Mouse (Mus musculus) neural tube, embryonic 15.5 days (tissue): ENCODE data around the gene Evi5l. TPM values are rescaled to one million over a fixed set of nuclear protein-coding genes. Genes with fewer than 3 reads are reported as not detected.

Experiments used
- ATAC-seq: fragments of 200-750 bp; cut with Nextera tagmentation; 2 replicates; pipeline ENCODE4 v1.8.0; 2017; ENCODE audit warnings: mild to moderate bottlenecking, moderate TSS enrichment, moderate library complexity; ENCODE audit not compliant: low FRiP score
- H3K27ac ChIP-seq: fragments of 300-500 bp; sonication (generic); replicated peaks from 2 replicates; pipeline ENCODE4 v1.5.1; 2015; ENCODE audit warnings: mild to moderate bottlenecking, inconsistent platforms
- H3K27me3 ChIP-seq: fragments of 300-500 bp; sonication (generic); replicated peaks from 2 replicates; pipeline ENCODE4 v1.6.1; 2015; ENCODE audit warnings: inconsistent platforms
- H3K36me3 ChIP-seq: fragments of 300-500 bp; sonication (generic); 2 replicates; pipeline ENCODE4 v1.6.1; 2015; ENCODE audit warnings: inconsistent platforms
- H3K4me1 ChIP-seq: fragments of 300-500 bp; sonication (generic); 2 replicates; pipeline ENCODE4 v1.6.1; 2015; ENCODE audit warnings: inconsistent platforms
- H3K4me2 ChIP-seq: fragments of 300-500 bp; sonication (generic); 2 replicates; pipeline ENCODE4 v1.6.1; 2015; ENCODE audit warnings: inconsistent platforms, mild to moderate bottlenecking, moderate library complexity
- H3K4me3 ChIP-seq: fragments of 300-500 bp; sonication (generic); replicated peaks from 2 replicates; pipeline ENCODE4 v1.5.1; 2015; ENCODE audit warnings: mild to moderate bottlenecking, inconsistent platforms
- H3K9ac ChIP-seq: fragments of 300-500 bp; sonication (generic); replicated peaks from 2 replicates; pipeline ENCODE4 v1.6.1; 2015; ENCODE audit warnings: mild to moderate bottlenecking, inconsistent platforms
- H3K9me3 ChIP-seq: fragments of 300-500 bp; sonication (generic); replicated peaks from 2 replicates; pipeline ENCODE4 v1.6.1; 2016; ENCODE audit warnings: inconsistent platforms
- WGBS: fragments of 180-500 bp; shearing (Covaris S2); methylation state at CpG from one replicate; pipeline ENCODE4 v1.1.7; 2015; ENCODE audit warnings: mixed read lengths; 5-methylcytosine and 5-hydroxymethylcytosine counted together
- polyA plus RNA-seq: library from polyadenylated mRNA; unstranded; fragments of >200 nt; fragmentation: Nextera tagmentation; extraction: Ambion mirVana; gene quantifications from 2 replicates; pipeline ENCODE4 v1.2.1, GENCODE M21; 2015

The Evi5l gene
- polyA plus RNA-seq, 1 experiment from 2014 or later = 107 TPM

DNA sequence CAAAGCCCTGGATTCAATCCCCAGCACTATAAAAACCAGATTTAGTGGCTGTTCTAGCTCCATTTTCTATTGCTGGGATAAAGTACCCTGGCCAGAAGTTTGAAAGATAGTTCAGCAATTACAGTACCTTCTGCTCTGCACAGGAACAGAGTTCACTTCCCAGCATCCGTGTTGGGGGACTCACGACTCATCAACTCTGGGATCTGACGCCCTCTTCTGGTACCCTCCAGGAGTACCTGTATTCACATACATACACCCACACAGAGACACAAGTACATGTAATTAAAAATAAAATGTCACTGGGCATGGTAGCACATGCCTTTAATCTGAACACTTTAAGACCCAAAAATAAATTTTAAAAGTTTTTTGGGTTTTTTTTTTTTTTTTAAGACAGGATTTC is 6.1 kb downstream of the Evi5l start:
- ATAC-seq = no peak
- Histone ChIP-seq H3K36me3 (peaks cover 32% of the 10 kb centered on the region), H3K27me3 (no peaks in the 10 kb centered on the region), H3K9me3 (no peaks in the 10 kb centered on the region), H3K9ac (no peak overlapping the region), H3K4me1 (peaks cover 33% of the 10 kb centered on the region), H3K4me2 (no peak overlapping the region), H3K27ac (no peak overlapping the region), H3K4me3 (no peak overlapping the region)
- WGBS = 78% methylated on average over 3 of the region's 3 CpGs

DNA sequence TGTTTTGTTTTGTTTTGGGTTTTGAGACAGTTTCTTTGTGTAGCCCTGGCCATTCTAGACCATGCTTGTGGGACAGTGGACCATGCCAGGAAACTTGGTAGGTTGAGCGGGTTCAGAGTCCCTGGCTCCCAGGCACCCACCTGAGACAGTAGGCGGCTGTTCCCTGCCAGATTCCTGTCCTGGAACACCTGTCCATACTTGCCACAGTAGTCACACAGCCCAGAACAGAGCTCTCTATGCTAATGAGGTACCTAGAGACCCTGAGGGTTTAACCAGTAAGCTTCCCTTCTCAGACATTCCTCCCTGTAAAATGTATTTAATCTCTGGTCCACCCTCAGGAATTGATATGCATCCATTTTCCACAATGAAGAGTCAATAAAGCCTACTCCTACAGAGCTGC is 7.7 kb downstream of the Evi5l start:
- Histone ChIP-seq H3K27ac (no peak overlapping the region), H3K9me3 (no peaks in the 10 kb centered on the region), H3K36me3 (peaks cover 40% of the 10 kb centered on the region), H3K4me3 (no peak overlapping the region), H3K4me1 (peaks cover 19% of the 10 kb centered on the region), H3K27me3 (no peaks in the 10 kb centered on the region), H3K9ac (no peak overlapping the region), H3K4me2 (no peak overlapping the region)
- WGBS = 68% methylated on average over 2 of the region's 2 CpGs
- ATAC-seq = no peak

DNA sequence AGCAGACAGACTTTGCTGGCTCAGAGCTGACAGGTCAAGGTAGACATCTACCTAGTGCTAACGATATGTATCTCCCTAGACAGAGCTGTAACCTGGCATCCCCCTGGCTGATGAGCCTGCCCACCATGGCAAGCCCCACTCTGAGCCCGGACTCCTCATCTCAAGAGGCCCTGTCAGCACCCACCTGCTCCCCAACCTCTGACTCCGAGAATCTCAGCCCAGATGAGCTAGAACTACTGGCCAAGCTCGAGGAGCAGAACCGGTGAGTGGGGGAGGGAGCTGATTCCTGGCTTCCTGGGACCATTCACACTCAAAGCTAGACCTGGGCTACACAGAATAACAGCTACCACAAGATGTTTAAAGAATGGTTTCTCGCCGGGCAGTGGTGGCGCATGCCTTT is 17.0 kb downstream of the Evi5l start:
- 86% methylated on average over 8 of the region's 8 CpGs for WGBS
- Histone ChIP-seq H3K9ac (no peak overlapping the region), H3K27ac (no peak overlapping the region), H3K4me2 (no peak overlapping the region), H3K4me3 (no peak overlapping the region), H3K27me3 (no peaks in the 10 kb centered on the region), H3K36me3 (peaks cover 63% of the 10 kb centered on the region), H3K9me3 (no peaks in the 10 kb centered on the region), H3K4me1 (no peaks in the 10 kb centered on the region)
- no peak for ATAC-seq

DNA sequence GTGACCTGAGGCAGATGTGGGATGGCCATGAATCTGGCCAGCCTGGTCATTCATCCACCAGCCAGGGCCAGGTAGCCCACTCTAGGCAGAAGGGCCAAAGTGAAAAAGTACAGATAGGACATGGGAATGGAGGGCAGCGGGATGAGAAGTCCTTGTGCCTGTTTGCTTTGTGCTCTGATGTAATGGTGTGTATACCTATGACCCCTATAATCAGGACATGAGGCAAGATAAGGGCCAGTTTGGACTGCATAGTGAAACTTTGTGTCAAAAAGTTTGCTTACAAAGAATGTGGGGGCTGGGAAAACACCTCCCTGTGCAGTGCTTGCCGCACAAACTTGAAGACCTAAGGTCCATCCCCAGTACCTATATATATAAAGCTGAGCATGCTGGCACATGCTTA is 19.8 kb downstream of the Evi5l start:
- Histone ChIP-seq H3K4me1 (no peaks in the 10 kb centered on the region), H3K9me3 (no peaks in the 10 kb centered on the region), H3K27me3 (no peaks in the 10 kb centered on the region), H3K4me3 (no peak overlapping the region), H3K27ac (no peak overlapping the region), H3K36me3 (peaks cover 68% of the 10 kb centered on the region), H3K9ac (no peak overlapping the region), H3K4me2 (no peak overlapping the region)
- no peak for ATAC-seq
- 97% methylated on average over 2 of the region's 2 CpGs for WGBS

DNA sequence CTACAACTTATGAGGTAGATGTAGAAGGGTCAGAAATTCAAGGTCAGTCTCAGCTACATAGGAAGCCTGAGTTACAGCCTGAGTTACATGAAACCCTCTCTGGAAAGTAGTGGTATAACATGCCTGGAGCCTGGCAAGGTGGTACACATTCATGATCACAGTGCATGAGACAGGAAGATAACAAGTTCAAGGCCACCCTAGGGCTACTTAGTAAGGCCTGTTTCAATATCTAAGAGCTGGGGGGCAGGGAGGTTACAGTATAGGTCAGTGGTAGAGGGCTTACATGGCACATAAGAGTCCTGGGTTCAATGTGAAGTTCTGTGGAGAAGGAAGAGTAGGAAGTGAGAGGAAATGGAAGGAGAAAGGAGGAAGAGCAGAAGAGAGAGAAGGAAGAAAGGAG is 22.2 kb downstream of the Evi5l start:
- Histone ChIP-seq H3K27ac (no peak overlapping the region), H3K4me2 (no peak overlapping the region), H3K9me3 (no peaks in the 10 kb centered on the region), H3K4me1 (peaks cover 11% of the 10 kb centered on the region), H3K36me3 (peaks cover 81% of the 10 kb centered on the region), H3K27me3 (no peaks in the 10 kb centered on the region), H3K9ac (no peak overlapping the region), H3K4me3 (no peak overlapping the region)
- no peak for ATAC-seq

DNA sequence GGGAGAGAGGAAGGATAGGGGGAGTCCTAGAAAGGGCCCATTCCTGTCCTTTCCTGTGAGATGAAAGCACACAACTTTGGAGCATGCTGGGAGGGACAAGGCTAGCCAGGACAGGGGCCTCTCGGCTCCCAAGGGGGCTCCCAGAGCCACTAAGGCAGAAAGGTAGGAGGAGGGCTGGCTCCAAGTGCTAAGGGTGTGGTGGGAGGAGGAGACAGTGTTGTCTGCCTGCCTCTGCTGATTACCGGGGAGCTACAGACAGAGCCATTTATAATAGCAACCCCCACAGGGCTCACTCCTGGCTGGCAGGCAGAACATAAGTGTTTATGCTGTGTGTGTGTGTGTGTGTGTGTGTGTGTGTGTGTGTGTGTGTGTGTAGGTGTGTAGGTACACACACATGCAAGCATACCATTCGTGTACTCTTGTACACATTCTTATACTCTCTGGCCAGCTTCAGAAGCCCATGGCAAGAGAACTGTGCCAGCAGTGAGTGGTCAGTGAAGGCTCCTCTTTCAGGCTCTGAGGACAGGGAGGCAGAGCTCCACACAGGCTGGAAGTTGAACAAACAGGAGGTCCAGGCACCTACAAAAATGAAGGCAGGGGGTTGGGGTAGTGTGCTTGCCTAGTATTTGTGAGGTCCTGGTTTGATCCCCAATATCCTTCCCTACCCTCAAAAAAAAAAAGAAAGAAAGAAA is 22.8 kb downstream of the Evi5l start:
- no peak overlapping the region for H3K4me3 ChIP-seq
- no peaks in the 10 kb centered on the region for H3K27me3 ChIP-seq
- peaks cover 82% of the 10 kb centered on the region for H3K36me3 ChIP-seq
- no peak for ATAC-seq
- H3K4me2 ChIP-seq = no peak overlapping the region
- no peak overlapping the region for H3K9ac ChIP-seq
- H3K27ac ChIP-seq = no peak overlapping the region
- peaks cover 14% of the 10 kb centered on the region for H3K4me1 ChIP-seq
- H3K9me3 ChIP-seq = no peaks in the 10 kb centered on the region
- WGBS = 23% methylated on average over 3 of the region's 3 CpGs

DNA sequence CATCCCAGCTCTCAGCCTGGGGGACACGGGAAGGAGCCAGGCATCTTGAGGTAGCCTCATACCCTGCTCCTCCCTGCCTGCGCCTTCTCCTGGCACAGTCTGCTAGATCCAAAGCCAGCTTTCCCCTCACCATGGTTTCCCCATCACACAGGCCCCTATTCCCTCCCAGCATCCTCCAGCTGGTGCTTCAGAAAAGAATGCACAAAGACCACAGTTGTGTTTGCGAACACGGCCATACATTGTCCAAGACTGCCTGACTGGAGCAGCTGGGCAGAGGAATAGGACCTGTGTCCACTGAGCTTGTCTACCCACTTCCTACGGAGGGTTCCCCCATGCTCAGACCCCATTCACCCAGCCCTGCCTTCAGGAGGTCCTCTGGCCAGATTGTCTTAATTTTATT is 25.9 kb downstream of the Evi5l start:
- Histone ChIP-seq H3K9ac (no peak overlapping the region), H3K36me3 (peaks cover 71% of the 10 kb centered on the region), H3K27me3 (no peaks in the 10 kb centered on the region), H3K4me1 (peaks cover 14% of the 10 kb centered on the region), H3K27ac (peak overlapping the region; percentile 75), H3K4me3 (no peak overlapping the region), H3K9me3 (no peaks in the 10 kb centered on the region), H3K4me2 (no peak overlapping the region)
- peak; percentile 54 for ATAC-seq
- 27% methylated on average over 5 of the region's 5 CpGs for WGBS

DNA sequence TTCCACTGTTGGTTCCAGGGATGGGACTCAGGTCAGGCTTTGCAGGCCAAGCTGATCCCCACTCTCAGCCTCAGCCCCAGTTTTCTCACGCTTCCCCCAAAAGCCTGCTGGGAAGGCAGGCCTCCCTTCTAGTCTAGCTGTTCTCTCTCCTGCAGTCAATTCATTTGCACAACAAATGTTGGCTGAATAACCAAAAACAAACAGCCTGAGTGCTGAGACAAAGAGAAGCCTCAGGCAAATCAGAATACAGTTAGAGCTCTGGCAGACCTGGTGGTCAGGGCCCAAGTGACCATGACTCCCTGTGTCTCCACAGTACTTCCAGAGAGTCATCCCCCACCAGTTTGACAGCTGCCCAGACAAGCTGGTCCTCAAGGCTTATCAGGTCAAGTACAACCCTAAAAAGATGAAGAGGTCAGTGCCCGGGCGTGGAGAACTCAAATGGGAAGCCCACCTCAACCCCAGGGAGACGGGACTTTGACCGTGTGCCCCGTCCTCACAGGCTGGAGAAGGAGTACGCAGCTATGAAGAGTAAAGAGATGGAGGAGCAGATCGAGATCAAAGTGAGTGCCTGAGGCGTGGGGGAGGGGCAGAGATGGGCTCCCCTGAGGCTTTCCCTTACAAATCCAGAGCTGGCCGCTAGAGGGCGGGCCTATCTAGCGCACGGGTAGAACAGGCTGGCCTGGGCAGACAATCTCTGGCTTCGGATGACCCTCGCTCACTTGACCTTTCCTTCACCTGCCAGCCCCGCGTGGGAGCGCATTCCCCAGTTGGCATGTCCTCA is 26.6 kb downstream of the Evi5l start:
- H3K27me3 ChIP-seq = no peaks in the 10 kb centered on the region
- no peak overlapping the region for H3K4me3 ChIP-seq
- H3K9me3 ChIP-seq = no peaks in the 10 kb centered on the region
- H3K4me2 ChIP-seq = no peak overlapping the region
- peaks cover 14% of the 10 kb centered on the region for H3K4me1 ChIP-seq
- 4% methylated on average over 18 of the region's 18 CpGs for WGBS
- peaks cover 68% of the 10 kb centered on the region for H3K36me3 ChIP-seq
- no peak overlapping the region for H3K9ac ChIP-seq
- peak overlapping the region; percentile 74 for H3K27ac ChIP-seq
- ATAC-seq = peak; percentile 70

DNA sequence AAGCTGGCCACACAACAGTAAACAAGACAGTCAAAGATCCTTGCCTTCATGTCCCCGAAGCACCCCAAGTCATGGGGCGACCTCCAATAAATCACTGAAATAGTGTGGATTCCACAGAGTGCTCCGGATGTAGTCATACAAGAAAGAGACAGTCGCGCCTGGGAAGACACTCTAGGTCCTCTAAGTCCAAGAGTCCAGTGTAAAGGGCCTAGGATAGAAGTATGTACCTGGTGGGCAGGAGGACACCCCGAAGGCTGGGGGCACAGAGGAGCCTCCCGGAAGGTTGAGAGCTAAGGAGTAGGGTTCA is 27.2 kb downstream of the Evi5l start:
- Histone ChIP-seq H3K4me2 (no peak overlapping the region), H3K27me3 (no peaks in the 10 kb centered on the region), H3K4me3 (no peak overlapping the region), H3K27ac (peak overlapping the region; percentile 74), H3K36me3 (peaks cover 64% of the 10 kb centered on the region), H3K4me1 (peaks cover 14% of the 10 kb centered on the region), H3K9ac (no peak overlapping the region), H3K9me3 (no peaks in the 10 kb centered on the region)
- no peak; the same call in 1 of the 2 replicates for ATAC-seq
- WGBS = 48% methylated on average over 7 of the region's 7 CpGs

DNA sequence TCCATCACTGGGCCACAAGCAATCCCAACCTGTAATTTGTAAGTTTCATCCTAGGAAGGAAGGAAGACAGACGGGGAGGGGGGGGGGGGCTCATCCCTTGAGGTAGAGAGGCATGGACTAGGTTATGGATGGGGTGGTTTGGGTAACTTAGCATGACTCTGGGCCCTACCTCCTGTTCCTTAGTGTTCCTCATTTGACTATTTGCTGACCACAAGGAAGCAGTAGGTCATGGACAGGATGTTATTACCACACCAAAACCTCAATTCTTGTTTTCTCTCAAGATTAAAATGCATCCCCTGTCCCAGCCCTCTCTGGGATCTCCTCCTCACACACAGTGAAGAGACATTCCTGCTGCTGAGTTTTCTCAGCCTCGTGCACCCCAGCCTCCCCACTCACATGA is 35.0 kb downstream of the Evi5l start:
- H3K4me1 ChIP-seq = peaks cover 11% of the 10 kb centered on the region; the same call in 1 of the 2 replicates
- peaks cover 74% of the 10 kb centered on the region for H3K36me3 ChIP-seq
- H3K4me3 ChIP-seq = no peak overlapping the region
- H3K9me3 ChIP-seq = no peaks in the 10 kb centered on the region
- H3K9ac ChIP-seq = no peak overlapping the region
- no peak overlapping the region for H3K27ac ChIP-seq
- no peak overlapping the region for H3K4me2 ChIP-seq
- no peak for ATAC-seq
- peaks cover 24% of the 10 kb centered on the region for H3K27me3 ChIP-seq
- WGBS = 64% methylated on average over 2 of the region's 2 CpGs

DNA sequence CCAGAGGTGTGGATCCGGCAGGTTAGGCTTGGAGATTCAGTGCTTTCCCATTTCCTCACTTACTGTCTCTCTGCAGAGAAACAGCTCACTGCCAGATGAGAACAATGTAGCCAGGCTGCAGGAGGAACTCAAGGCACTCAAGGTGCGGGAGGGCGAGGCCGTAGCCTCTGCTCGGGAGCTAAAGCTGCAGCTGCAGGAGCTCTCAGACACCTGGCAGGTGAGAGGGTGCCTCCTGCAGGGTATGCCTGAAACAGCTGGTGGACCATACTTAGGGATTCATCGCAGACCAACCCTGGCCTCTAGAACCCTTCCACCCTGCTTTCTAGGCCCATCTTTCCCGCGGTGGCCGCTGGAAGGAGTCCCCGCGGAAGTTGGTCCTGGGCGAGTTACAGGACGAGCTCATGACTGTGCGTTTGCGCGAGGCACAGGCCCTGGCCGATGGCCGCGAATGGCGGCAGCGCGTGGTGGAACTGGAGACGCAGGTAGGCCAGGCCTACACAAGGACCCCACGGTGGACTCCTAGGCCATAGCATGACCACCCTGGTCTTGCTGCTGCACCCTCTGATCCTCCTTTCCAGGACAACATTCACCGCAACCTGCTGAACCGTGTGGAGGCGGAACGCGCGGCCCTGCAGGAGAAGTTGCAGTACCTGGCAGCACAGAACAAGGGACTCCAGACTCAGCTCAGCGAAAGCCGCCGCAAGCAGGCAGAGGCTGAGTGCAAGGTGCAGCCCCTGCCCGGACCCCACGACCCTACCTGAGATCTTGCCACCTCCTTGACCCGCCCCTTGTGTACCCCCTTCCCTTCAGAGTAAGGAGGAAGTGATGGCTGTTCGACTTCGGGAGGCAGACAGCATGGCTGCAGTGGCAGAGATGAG is 39.1 kb downstream of the Evi5l start:
- Histone ChIP-seq H3K36me3 (peaks cover 74% of the 10 kb centered on the region), H3K9me3 (0 out of 2 replicates have a peak, but pooled peaks cover 3% of the 10 kb centered on the region), H3K4me1 (peaks cover 37% of the 10 kb centered on the region), H3K4me3 (no peak overlapping the region), H3K4me2 (no peak overlapping the region), H3K27me3 (peaks cover 24% of the 10 kb centered on the region), H3K9ac (no peak overlapping the region), H3K27ac (no peak overlapping the region)
- ATAC-seq = 0 out of 2 replicates have a peak, but pooled peaks have one; percentile 2
- 18% methylated on average over 37 of the region's 38 CpGs for WGBS
